Comparison of ENCODE assay signal across 10 mouse cellular contexts in the genomic region with DNA sequence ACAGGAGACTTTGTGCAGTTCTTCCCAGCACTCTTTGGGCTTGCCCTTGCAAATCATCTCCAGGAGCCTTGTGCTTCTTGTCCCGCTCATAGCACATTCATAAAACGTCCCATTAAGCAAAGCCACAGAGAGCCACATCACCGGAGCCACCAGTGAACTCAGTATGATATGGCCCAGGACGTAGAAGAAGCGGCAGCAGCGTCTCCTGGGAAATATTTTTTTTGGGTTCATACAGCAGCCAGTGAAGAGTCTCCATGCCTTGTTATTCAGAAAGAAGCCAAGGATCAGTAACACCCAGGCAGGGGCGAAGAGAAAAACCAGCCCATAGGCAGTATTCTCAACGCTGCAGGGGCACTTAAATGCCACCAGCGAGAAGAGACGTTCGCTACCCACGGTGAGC. TPM values are rescaled to one million over a fixed set of nuclear protein-coding genes. Genes with fewer than 3 reads are reported as not detected.
DNase-seq lines count a peak whose midpoint lies in the region; ATAC-seq and TF ChIP-seq lines count a peak whose summit lies in the region.
"Had no signal": no experiment of that assay in that cellular context is flagged by ENCODE, and none has a peak within 500 bp of the region (broad histone marks: within the 10 kb centered on the region; RNA-seq: fewer than 3 reads in every experiment).

No protein-coding gene starts in this region.

- peak overlapping the region; percentile 19; the same call in 1 of the 2 replicates for H3K4me3 ChIP-seq in embryonic facial prominence, embryonic 12.5 days
- peak overlapping the region; percentile 21 for H3K4me3 ChIP-seq in hindbrain, embryonic 15.5 days
- H3K4me3 ChIP-seq in midbrain, postnatal 0 days (ENCODE audit: low read depth, low read length) = peak overlapping the region; percentile 23

- no peak for TF ChIP-seq CTCF in midbrain, postnatal 0 days (IDR thresholded peaks at IDR 0.05)

- H3K9me3 ChIP-seq in embryonic facial prominence, embryonic 12.5 days = no peaks in the 10 kb centered on the region
- H3K9me3 ChIP-seq in hindbrain, embryonic 15.5 days = no peaks in the 10 kb centered on the region
- no peaks in the 10 kb centered on the region for H3K9me3 ChIP-seq in midbrain, postnatal 0 days (ENCODE audit: low read length)

- ATAC-seq in embryonic facial prominence, embryonic 12.5 days (ENCODE audit: insufficient number of reproducible peaks, insufficient read depth, low FRiP score, low TSS enrichment) = no peak
- 0 out of 2 replicates have a peak, but pooled peaks have one; percentile 27 for ATAC-seq in hindbrain, embryonic 15.5 days (ENCODE audit: low FRiP score, low read depth)
- ATAC-seq in midbrain, postnatal 0 days (ENCODE audit: low FRiP score) = no peak

- intact Hi-C loops in left cerebral cortex, postnatal 4 days (cut with DNase I) = loop anchor here (5.0 kb wide), 1 partner anchor 59 kb away; the partner anchor contains the start of gene Trappc3l

- 61% methylated on average over 12 of the region's 12 CpGs for WGBS in embryonic facial prominence, embryonic 12.5 days
- 61% methylated on average over 12 of the region's 12 CpGs for WGBS in hindbrain, embryonic 15.5 days
- WGBS in midbrain, postnatal 0 days = 52% methylated on average over 12 of the region's 12 CpGs

- H3K4me2 ChIP-seq in embryonic facial prominence, embryonic 12.5 days (replicated peaks) = peak overlapping the region; percentile 34
- peak overlapping the region; percentile 45 for H3K4me2 ChIP-seq in hindbrain, embryonic 15.5 days
- H3K4me2 ChIP-seq in midbrain, postnatal 0 days (ENCODE audit: low read depth, low read length, poor library complexity, severe bottlenecking) = peak overlapping the region; percentile 43

- H3K9ac ChIP-seq in embryonic facial prominence, embryonic 12.5 days = peak overlapping the region; percentile 10; the same call in 1 of the 2 replicates
- no peak overlapping the region for H3K9ac ChIP-seq in hindbrain, embryonic 15.5 days
- 0 out of 2 replicates have a peak overlapping the region, but pooled peaks have one; percentile 8 for H3K9ac ChIP-seq in midbrain, postnatal 0 days (replicated peaks; ENCODE audit: low read length, poor library complexity, severe bottlenecking)

- no peak overlapping the region for H3K27ac ChIP-seq in embryonic facial prominence, embryonic 12.5 days
- H3K27ac ChIP-seq in hindbrain, embryonic 15.5 days (replicated peaks) = no peak overlapping the region
- peak overlapping the region; percentile 38; the same call in 1 of the 2 replicates for H3K27ac ChIP-seq in midbrain, postnatal 0 days (ENCODE audit: low read depth, low read length)

- no peaks in the 10 kb centered on the region for H3K27me3 ChIP-seq in embryonic facial prominence, embryonic 12.5 days
- no peaks in the 10 kb centered on the region for H3K27me3 ChIP-seq in hindbrain, embryonic 15.5 days
- H3K27me3 ChIP-seq in midbrain, postnatal 0 days (ENCODE audit: insufficient read depth, low read length) = no peaks in the 10 kb centered on the region

- no peaks in the 10 kb centered on the region for H3K36me3 ChIP-seq in embryonic facial prominence, embryonic 12.5 days
- no peaks in the 10 kb centered on the region for H3K36me3 ChIP-seq in hindbrain, embryonic 15.5 days
- no peaks in the 10 kb centered on the region for H3K36me3 ChIP-seq in midbrain, postnatal 0 days (ENCODE audit: insufficient read depth, low read length)

- peaks cover 10% of the 10 kb centered on the region; the same call in 1 of the 2 replicates for H3K4me1 ChIP-seq in embryonic facial prominence, embryonic 12.5 days
- no peaks in the 10 kb centered on the region for H3K4me1 ChIP-seq in hindbrain, embryonic 15.5 days (replicated peaks)
- no peaks in the 10 kb centered on the region for H3K4me1 ChIP-seq in midbrain, postnatal 0 days (ENCODE audit: insufficient read depth, low read length)

- peak; percentile 3 to 4 for DNase-seq in kidney, postnatal 4 days
- DNase-seq in kidney, postnatal 36 days = no peak
- DNase-seq in midbrain, postnatal 0 days (ENCODE audit: low spot score) = no peak
- DNase-seq in ovary, postnatal 36 days (ENCODE audit: low spot score) = no peak
- DNase-seq in adipocyte (ENCODE audit: low spot score) = no peak
- no peak for DNase-seq in left cerebral cortex, postnatal 4 days

RNA-seq across cellular contexts. Expression of gene Calhm5, which starts 0.4 kb away (rescaled TPM):
- polyA plus RNA-seq in embryonic facial prominence, embryonic 12.5 days (2016; fragmentation: Nextera tagmentation; extraction: Ambion mirVana) = 0.48 and 0.61 TPM in 2 replicates
- 0.71 and 0.83 TPM in 2 replicates for polyA plus RNA-seq in hindbrain, embryonic 15.5 days (2015; fragmentation: Nextera tagmentation; extraction: Ambion mirVana)
- 0.60 and 1.0 TPM in 2 replicates for total RNA-seq in midbrain, postnatal 0 days (2014; rRNA removed)
- polyA plus RNA-seq in midbrain, postnatal 0 days (2015; fragmentation: Nextera tagmentation; extraction: Ambion mirVana) = 0.86 and 0.91 TPM in 2 replicates
- 1 to 10 TPM in 1 of 2 experiments, under 1 TPM in 1; 0.94 to 1.2 TPM for total RNA-seq in left cerebral cortex, postnatal 4 days (2021)
- total RNA-seq: hematopoietic stem cell, adult 5-6 weeks had no signal

RNA-seq across cellular contexts. Expression of gene Calhm6, which starts 31.8 kb away (rescaled TPM):
- polyA plus RNA-seq in embryonic facial prominence, embryonic 12.5 days (2016; fragmentation: Nextera tagmentation; extraction: Ambion mirVana) = 0.74 and 0.83 TPM in 2 replicates
- 0.91 and 1.0 TPM in 2 replicates for polyA plus RNA-seq in hindbrain, embryonic 15.5 days (2015; fragmentation: Nextera tagmentation; extraction: Ambion mirVana)
- 0.44 TPM in 1 of 2 replicates, not detected in the other for total RNA-seq in midbrain, postnatal 0 days (2014; rRNA removed)
- 1.1 and 1.2 TPM in 2 replicates for polyA plus RNA-seq in midbrain, postnatal 0 days (2015; fragmentation: Nextera tagmentation; extraction: Ambion mirVana)
- total RNA-seq in left cerebral cortex, postnatal 4 days (2021) = under 1 TPM; 0.36 to 0.99 TPM

RNA-seq across cellular contexts. Expression of gene Calhm4, which starts 51.9 kb away (rescaled TPM):
- not detected in 2 replicates for polyA plus RNA-seq in embryonic facial prominence, embryonic 12.5 days (2016; fragmentation: Nextera tagmentation; extraction: Ambion mirVana)
- polyA plus RNA-seq in hindbrain, embryonic 15.5 days (2015; fragmentation: Nextera tagmentation; extraction: Ambion mirVana) = not detected in 2 replicates
- 0.33 TPM in 1 of 2 replicates, not detected in the other for total RNA-seq in midbrain, postnatal 0 days (2014; rRNA removed)
- polyA plus RNA-seq in midbrain, postnatal 0 days (2015; fragmentation: Nextera tagmentation; extraction: Ambion mirVana) = not detected in 2 replicates
- not detected for total RNA-seq in left cerebral cortex, postnatal 4 days (2021)
- total RNA-seq: hematopoietic stem cell, adult 5-6 weeks had no signal
- polyA plus RNA-seq: spleen, adult 2 months had no signal

RNA-seq across cellular contexts. Expression of gene Trappc3l, which starts 58.6 kb away (rescaled TPM):
- not detected in 2 replicates for polyA plus RNA-seq in embryonic facial prominence, embryonic 12.5 days (2016; fragmentation: Nextera tagmentation; extraction: Ambion mirVana)
- 0.25 TPM in 1 of 2 replicates, not detected in the other for polyA plus RNA-seq in hindbrain, embryonic 15.5 days (2015; fragmentation: Nextera tagmentation; extraction: Ambion mirVana)
- total RNA-seq in midbrain, postnatal 0 days (2014; rRNA removed) = not detected in 2 replicates
- polyA plus RNA-seq in midbrain, postnatal 0 days (2015; fragmentation: Nextera tagmentation; extraction: Ambion mirVana) = not detected in 2 replicates
- total RNA-seq in left cerebral cortex, postnatal 4 days (2021) = under 1 TPM in 1 of 2 experiments, not detected in 1; 0.52 TPM
- total RNA-seq: hematopoietic stem cell, adult 5-6 weeks had no signal
- polyA plus RNA-seq: spleen, adult 2 months had no signal

Comparison
In these comparisons a context has a peak if more than half of its experiments do, and no peak if none do; other contexts are left out.
1. DNase-seq: peak in kidney, postnatal 4 days (2 of 2); none in kidney, postnatal 36 days (0 of 2), midbrain, postnatal 0 days (single experiment), ovary, postnatal 36 days (single experiment), adipocyte (single experiment) and left cerebral cortex, postnatal 4 days (single experiment).
2. Peak in every context shown above with its lines, with median percentiles within 50 percentile points of each other: H3K4me2 ChIP-seq and H3K4me3 ChIP-seq.